Mouse (Mus musculus) spleen, adult 2 months (tissue): ENCODE measurements at regions not wholly inside any gene's neighbourhood (a gene's known extent, or its start where the extent isn't known, plus 50 kb on each side); places are given as distances from the start of the nearest gene placed in this dataset.

Experiments used
- CTCF ChIP-seq: fragments of 200-500 bp; IDR thresholded peaks from 2 replicates; pipeline ENCODE4 v1.5.1; 2011; ENCODE audit warnings: mild to moderate bottlenecking, inconsistent platforms; ENCODE audit not compliant: insufficient read depth, insufficient read length, insufficient replicate concordance; ENCODE audit errors: extremely low read depth
- POLR2A ChIP-seq: fragments of 200-500 bp; IDR thresholded peaks from 2 replicates; pipeline ENCODE4 v1.6.1; 2011; ENCODE audit warnings: low read depth, low read length, inconsistent platforms

DNA sequence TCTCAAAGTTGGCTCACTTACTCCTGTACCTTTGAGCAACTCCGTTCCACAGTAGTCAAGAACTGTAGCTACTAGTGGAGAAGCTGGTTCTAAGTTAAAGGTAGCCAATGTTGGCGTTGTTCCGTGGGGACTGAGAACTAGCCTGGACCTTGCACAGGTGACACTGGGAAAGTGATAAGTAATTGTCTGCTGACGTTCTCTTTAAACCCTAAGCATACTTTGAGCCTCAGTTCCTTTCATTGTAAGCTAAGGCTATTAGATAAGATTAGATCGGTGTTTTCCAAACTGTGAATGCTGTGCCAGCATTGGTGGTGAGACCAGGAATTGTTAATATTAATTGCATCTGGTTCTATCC, 139.2 kb upstream of the Slc24a5 start:
- TF ChIP-seq CTCF (no peak), POLR2A (no peak)
